Mouse (Mus musculus): ENCODE measurements around the gene Adamts2. TPM values are rescaled to one million over a fixed set of nuclear protein-coding genes. Genes with fewer than 3 reads are reported as not detected.

The Adamts2 gene
- total RNA-seq, 2 experiments from 2014 or later, result 26.4 to 30.9 TPM

DNA sequence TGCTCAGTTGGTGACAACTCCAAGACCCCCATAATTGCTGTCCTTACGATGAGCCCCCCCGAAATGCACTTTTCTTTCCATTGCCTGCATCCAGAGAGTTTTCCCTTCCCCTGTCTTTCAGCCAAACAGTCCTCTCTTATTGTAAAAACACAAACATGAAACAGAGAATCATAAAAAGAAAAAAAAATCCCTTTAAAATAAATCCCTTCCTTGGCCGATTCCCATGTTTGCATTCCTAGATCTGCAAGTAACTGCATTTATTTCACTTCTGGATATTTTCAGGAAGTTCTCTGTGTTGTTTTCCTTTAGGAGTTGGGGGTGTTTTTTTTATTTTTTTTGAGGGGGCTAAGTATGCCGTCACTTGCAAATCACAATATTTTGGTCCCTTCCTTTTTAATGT lies 19.0 kb downstream of the Adamts2 start:
- intact Hi-C loops (cut with DNase I), result no loop called here
- no peak for DNase-seq

DNA sequence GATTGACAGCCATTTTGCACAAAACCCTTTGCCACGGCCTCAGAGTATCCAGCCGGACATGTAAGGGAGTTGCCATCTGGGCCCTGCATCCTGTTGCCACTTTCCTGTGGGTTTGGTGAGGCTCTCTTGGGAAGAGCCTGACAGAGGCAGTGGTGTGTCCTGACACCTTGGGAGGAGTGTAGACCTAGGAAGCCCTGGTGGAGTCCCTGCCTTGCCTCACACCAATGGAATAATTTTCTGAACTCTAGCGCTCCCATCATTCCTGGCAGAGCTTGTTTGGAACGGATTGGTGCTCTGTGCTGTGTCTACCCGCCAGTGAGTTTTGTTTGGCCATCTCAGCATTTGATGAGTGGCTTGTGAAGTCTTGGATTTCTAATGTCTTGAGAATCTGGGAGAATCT lies 19.5 kb downstream of the Adamts2 start:
- peak in 1 of 2 experiments; percentile 39 for DNase-seq
- intact Hi-C loops (cut with DNase I), result no loop called here

DNA sequence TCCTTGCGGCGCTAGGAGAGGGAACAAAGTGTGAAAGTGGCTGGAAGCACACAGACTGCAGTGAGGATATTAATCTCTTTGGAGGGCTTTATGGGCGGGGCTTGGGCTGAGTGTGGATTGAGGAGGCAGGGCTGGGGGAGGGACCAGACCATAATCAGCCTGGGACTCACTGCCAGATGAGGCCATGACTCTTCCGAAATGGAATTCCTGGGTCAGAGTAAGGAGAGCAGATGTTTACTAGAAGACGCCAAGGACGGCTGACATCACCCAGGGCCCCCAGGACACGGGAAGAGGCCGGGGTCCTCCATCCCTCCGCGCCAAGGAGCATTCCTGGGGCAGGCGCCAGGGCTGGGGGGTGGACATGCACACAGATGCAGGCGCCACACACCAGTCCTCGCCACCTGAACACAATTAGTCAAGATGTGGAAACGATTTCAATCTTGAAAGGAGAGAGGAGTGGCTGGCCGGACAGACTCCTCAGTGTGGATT lies 20.4 kb downstream of the Adamts2 start:
- peak; percentile 74 to 79 for DNase-seq
- intact Hi-C loops (cut with DNase I), result no loop called here

DNA sequence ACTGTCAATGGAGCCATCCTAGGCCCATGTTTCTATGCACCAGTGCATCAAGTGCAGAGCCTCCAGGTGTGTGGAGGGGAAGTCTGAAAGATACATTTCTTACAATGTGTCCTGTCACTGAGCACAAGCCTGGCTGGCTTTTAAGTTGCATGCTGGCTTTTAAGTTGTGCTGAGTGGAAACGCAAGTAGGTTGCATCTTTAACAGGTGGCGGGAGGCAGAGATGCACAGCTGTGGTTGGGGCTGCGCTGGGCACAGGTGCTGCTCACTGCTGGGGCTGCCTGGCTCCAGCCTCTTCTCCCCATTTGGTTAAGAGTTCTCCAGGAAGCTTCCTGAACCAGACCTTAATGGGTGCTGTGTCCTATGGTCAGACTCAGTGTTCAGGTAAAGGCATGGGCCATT lies 21.9 kb downstream of the Adamts2 start:
- intact Hi-C loops (cut with DNase I), result loop anchor here (2.0 kb wide), 1 partner anchor 145 kb away; no protein-coding TSS in a partner anchor
- DNase-seq, result no peak

DNA sequence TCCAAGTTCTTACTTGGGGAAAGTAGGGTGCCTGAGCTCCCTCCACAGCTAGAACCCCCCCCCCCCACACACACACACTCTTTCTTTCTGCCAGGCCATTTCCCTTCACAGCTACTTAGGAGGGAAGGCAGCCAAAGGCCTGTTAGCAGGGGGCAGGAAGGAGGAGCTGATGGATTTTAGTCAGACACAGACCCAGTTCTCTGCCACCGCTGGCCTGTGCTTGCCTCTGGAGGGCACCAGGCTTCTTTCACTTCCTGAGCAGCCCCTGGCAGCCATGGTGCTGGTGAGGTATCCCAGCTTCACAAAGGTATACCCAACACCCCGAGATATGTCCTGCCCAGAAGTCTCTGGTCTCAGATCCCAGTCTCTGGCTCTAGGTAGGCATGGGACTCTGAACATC lies 22.4 kb downstream of the Adamts2 start:
- intact Hi-C loops (cut with DNase I), result loop anchor here (2.0 kb wide), 1 partner anchor 145 kb away; no protein-coding TSS in a partner anchor
- peak; percentile 50 to 62 for DNase-seq

DNA sequence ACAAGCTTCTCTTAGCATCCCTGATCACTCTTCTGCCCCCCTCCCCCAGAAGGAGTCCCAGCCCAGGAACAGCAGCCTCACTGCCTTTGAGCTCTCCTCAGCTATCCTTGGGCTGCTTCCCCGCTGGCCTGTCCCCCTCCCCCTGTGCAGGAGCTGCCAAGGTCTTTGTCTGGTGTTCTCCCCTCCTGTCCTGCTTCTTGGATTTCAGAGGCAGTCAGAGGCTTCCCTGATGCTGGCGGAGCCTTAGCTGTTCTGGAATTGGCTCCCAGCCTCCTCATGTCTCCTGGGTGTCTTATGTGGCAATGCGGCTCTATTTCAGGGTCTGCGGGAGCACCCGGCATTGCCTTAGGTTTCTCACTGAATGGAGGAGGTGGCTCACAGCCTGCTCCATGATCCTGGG lies 22.8 kb downstream of the Adamts2 start:
- intact Hi-C loops (cut with DNase I), result loop anchor here (2.0 kb wide), 1 partner anchor 144 kb away; no protein-coding TSS in a partner anchor
- peak; percentile 55 for DNase-seq

DNA sequence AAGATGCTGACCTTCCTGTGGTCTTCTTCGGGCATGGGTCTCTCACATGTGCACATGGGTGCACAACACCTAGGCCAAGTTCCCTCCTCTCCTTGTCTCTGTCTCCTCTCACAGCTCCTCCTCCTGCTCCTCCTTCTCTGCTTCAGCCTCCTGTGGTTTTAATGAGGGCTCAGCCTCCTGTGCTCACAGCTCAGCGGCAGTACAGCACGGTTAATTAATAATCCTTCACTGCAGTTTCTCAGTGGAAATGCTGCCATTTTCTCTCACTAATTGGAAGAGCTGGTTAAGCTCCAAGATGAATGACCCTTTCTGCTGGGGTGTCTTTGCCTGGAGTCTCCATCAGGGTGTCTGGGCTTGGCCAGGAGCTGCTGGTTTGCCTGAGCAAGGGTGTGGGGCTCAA lies 27.0 kb downstream of the Adamts2 start:
- intact Hi-C loops (cut with DNase I), result no loop called here

DNA sequence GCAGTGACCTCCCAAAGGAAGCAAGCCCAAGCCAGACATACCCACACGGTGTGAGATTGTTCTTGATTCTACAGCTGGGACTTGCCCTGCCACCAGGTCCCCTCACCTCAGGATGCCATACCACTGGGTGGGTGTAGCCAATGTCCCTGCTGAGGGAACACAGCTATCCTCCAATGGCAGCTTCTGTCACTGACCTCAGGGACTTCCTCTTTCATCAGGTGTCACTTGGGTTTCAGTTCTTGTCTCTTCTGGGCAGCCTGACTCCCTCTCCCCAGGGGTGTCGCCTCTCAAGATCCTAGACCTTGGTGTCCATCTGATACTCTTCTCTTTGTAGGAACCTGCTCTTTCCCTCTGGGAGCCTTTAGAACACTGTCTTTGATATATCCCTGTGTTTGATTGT lies 28.6 kb downstream of the Adamts2 start:
- intact Hi-C loops (cut with DNase I), result loop anchor here (5.0 kb wide), 1 partner anchor 42 kb away; no protein-coding TSS in a partner anchor

More for the DNA sequence above, 27.0 kb downstream of the Adamts2 start:
- no peak for DNase-seq

DNA sequence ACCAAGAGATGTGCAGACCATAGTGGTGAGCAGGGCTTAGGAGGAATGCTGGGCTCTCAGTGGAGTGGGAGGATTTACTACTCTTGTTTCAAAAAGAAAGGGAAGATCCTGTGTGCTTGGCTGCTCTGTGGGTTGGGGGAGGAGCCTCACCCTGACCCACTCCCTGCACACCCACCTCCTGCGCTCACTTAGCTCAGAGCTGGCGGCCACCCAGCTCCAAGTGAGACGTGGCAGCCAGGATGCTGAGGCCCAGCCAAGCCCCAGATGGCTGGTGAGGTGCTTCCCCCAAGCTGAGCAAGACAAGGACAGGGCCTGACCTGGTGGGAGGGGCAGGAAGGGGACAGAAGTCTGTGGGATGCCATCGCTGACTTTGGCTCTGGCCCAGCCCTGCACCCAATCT lies 30.4 kb downstream of the Adamts2 start:
- intact Hi-C loops (cut with DNase I), result loop anchor here (5.0 kb wide), 1 partner anchor 40 kb away; no protein-coding TSS in a partner anchor
- DNase-seq, result peak; percentile 85 to 90

More for the DNA sequence above, 28.6 kb downstream of the Adamts2 start:
- no peak for DNase-seq

DNA sequence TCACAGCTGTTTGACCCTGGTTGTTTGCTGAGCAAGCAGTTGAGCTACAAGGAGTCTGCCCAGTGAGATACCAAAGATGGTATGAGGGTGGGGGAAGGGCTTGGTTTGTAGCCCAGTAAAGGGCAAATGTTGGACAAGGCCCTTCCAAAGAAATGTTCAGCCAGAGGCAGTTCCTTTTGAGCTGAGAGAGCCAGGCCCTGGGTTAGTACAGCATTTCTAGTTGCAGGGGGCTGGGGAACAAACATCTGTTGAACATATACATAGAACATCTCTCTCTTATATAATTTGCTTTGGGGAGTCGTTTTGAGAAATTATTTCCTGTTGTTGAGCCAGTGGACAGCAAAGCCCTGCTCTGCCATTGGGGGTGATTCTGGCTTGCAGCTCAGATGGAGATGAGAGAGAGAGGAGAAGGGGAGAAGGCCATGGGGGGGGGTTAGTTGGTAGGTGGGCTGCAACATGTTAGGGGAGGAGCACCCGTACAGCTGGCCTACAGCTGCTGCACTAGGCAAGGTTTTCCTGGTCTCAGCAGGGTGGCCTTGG lies 33.2 kb downstream of the Adamts2 start:
- peak in 1 of 2 experiments; percentile 60 for DNase-seq
- intact Hi-C loops (cut with DNase I), result no loop called here

DNA sequence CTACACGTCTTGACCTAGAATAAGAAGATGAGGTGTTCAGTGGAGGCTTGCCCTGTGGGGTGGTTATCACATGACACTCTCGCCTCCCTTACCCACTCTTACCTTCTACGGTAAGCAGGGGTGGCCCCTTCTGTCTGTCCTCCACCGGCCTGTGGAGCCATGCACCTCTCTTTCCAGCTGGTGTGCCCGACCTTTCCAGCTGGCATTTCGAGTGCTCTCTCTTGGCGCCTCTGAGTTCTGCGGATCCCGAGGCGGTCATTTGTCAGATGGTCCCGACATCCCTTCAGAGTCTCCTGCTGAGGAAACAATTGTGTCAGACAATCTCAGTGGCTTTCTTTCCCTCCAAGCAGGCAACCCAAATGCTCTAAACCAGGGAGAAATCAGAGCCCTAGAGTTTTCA lies 35.1 kb downstream of the Adamts2 start:
- intact Hi-C loops (cut with DNase I), result no loop called here
- no peak for DNase-seq

DNA sequence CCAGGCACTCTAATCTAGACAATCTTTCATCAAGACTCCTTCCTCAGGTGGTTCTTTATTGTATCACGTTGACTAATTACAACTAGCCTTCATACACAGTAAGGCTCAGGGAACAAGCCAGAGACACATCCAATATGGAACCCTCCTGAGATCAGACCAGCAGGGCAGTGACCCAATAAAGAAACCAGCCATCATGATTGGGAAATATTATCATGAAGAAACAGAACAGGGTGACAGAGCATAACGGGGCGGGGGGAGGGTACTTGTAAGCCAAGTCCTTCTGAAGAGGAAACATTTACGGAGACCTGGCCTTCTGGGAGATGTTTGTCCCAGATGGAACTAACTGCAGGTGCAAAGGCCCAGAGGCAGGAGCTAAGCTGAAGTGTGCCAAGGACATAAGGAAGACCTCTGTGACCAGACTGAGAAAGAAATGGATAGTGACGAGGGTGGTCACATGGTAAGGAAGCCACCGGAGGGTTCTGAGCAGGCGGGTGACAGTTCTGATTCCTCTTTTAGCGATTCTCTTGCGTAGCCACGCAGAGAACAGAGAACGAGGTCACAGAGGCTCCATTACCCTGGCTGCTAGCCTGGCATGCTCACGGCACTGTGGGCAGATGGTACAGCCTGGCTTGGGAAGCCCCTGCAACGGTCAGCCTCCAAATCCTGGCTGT lies 36.4 kb downstream of the Adamts2 start:
- intact Hi-C loops (cut with DNase I), result no loop called here
- no peak for DNase-seq

DNA sequence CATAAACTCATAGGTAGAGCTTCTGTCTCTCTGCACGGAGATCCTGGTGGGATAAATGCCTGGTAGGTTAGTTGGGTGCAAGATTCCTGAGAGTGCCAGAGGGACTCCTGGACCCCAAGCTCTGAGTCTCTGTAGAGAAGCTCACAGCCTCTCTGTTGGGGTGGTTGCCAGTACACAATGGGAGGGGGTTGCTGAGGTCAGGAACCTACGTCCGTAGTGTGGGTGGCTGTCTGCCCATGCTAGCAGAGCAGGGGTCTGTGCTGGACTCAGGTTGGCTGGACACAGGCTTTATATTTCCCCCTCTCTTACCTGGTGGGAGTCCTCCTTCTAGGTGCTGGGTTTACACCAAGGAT lies 37.0 kb downstream of the Adamts2 start:
- intact Hi-C loops (cut with DNase I), result no loop called here

DNA sequence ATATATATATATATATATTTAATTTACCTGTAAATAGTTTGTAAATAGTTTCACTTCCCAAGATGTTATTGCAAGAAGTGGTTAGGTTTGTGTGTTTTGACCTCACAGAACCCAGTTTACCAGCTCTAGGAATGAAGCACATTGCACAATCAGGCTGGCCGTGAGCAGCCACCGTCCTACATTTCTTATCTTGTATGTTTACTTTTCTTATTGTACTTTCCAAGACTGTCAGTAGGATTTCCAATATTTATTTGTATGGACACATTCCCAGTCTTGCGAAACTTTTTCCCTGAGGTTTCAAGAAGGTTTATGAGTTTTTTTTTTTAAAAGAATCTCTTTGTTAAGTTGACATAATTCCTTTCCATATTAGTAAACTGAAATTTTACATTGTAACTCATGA lies 40.7 kb downstream of the Adamts2 start:
- intact Hi-C loops (cut with DNase I), result no loop called here
- DNase-seq, result no peak

More for the DNA sequence above, 37.0 kb downstream of the Adamts2 start:
- DNase-seq, result no peak

DNA sequence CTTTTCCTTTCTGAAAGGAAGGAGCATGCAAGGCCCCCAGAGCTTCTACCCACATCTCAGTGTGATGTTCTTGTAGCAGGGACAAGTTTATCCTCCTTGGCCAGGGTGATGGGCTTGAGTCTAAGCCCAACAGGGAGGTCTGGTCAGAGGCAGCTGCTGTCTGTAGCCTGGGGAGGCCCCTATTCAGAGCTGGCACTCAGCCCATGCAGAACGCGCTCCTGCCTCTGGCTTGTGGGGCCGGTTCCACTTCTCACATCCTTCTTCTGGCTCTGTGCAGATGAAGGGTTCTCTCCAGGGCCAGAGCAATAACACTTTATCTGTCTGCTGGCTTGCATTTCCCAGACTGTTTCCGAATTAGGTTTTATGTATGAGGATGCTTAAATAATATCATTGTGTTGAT lies 44.3 kb downstream of the Adamts2 start:
- peak; percentile 77 to 78 for DNase-seq
- intact Hi-C loops (cut with DNase I), result no loop called here

DNA sequence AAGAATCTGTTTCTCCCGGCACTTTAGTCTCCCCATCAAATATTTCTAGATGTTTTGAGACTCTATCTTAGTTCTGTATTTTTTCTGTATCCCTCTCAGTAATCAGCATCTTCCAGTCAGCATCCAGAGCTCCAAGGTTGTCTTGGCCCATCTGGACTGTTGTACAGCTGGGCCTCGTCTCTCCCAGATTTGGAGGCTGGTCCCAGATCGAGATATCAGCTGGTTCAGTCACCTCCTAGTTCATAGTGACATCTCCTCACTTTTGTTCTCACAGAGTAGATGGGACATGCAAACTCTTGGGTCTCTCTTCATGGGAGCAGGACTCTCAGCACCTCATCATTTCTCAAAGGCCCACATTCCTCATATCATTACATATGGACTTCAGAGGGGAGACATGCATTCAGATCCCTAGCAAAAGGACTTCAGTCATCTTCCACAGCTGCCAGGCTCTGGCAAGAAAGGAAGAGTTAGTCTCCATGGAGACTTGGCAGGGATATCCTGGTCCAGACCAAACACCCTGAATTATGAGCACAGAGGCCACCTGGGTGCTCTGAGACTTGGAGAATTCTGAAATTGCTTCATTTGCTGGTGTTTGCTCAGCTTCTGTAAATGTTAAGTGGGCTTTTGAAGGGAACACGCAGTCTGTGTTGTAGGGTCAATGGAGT lies 46.4 kb downstream of the Adamts2 start:
- intact Hi-C loops (cut with DNase I), result no loop called here
- no peak for DNase-seq

DNA sequence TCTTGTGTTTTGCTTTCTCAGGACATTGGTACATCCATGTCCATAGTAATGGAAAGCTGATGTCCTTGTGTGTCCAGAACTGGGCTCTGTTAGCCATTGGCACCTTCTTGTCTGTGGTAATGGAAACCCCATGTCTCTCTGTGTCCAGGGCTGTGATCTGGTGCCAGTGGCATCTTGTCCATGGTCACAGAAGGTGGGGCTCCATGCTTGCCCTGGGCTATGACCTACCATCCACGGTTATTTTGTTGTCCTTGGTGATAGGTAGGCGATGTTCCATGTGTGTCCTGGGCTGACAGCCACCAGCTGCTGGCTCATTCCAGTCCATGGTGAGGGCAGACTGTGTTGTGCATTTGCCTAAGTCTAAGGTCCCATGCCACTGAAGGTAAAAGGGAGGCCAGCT lies 48.2 kb downstream of the Adamts2 start:
- intact Hi-C loops (cut with DNase I), result no loop called here
- no peak for DNase-seq

DNA sequence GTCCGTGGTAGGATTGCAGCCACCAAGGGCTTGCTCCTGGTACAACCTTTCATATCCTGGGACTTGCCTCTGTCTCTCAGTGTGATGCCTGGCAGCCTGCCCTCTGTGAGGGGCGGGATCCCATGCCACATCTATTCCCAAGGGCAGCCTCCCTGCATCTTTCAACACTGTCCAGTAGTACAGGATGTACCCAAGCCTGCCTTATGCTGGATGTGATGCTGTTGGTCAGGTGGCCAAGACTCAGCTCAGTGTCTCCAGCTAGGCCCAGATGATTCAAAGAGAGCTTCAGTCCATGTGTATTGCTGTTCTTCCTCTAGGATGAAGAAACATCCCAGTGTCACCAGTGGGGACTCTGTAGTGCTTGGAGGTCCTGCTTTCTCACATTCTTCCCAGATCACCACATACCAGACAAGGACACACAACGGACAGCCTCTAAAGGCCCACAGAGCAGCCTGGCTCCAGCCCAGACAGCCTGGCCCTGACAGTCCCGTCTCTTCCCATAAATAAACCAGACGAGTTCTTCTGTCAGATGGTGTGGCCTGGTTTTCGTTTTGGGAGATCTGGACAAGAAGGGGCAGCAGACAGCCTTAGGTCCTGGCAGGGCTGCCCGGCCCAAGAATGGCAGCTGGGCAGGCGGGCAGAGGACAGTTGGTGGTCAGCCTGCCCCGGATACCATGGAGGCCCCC lies 52.0 kb downstream of the Adamts2 start:
- peak; percentile 52 to 62 for DNase-seq
- intact Hi-C loops (cut with DNase I), result no loop called here

DNA sequence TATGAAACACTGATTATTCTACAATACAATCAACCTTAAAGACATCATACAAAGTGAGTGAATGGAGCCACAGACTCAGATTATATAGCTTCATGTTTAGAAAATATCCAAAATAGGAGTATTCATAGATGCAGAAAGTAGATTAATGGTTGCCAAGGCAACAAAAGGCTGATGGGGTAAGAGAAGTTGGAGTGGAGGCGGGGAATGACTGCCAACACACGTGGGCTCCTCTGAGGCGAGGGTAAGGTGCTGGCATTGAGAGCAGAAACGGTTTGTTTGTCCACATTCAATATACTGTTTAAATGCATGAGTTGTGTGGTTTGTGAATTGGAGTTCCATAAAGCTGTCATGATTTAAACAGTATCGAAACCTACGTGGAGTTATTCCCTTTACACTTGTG lies 56.9 kb downstream of the Adamts2 start:
- no peak for DNase-seq
- intact Hi-C loops (cut with DNase I), result no loop called here

DNA sequence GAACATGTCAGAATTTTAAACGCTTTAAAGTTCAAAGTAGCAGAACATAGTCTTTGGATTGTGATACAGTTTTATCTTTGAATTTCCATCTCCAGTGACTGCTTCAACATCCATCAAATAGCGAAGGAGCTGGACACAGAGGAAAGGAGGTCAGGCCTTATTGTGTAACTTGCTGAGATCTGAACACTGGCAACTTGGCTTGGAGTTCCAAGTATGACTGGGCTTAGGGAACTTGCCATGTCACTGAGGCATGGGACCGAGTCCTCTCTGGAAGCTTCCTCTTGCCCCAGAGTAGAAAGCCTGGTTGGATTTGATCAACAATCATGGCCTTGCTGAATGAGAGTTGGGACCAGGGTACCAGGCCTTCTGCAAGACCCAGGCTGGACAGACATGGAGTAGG lies 60.3 kb downstream of the Adamts2 start:
- DNase-seq, result no peak
- intact Hi-C loops (cut with DNase I), result no loop called here

DNA sequence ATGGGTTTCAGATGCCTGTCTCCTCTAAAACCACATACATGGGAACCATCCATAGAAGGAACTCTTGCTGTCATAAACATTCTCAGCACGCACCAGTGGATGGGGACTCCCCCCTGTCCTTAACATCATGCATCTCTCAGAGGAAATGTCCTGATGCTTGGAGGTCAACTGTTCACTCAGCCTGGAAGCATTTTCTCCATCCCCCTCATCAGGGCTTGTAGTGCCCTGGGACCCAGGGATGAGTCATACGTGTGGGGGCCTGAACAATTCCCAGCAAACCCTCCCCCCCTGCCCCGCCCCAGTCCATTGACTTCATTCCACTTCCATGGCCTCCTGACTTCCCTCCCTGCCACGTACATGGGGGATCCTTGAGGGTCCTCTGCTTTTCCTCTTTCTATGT lies 62.9 kb downstream of the Adamts2 start:
- intact Hi-C loops (cut with DNase I), result no loop called here
- DNase-seq, result no peak
